Mouse (Mus musculus): Measurements from ENCODE around the gene Bcl7c.

- no peak for TF ChIP-seq POLR2AphosphoS2 (IDR thresholded peaks at IDR 0.05; ENCODE audit: insufficient read length, low read depth)
- no peak for TF ChIP-seq POLR2A (IDR thresholded peaks at IDR 0.05; ENCODE audit: insufficient read length, low read depth)
- no peak for TF ChIP-seq CEBPB (IDR thresholded peaks at IDR 0.05; ENCODE audit: insufficient read depth, poor library complexity, severe bottlenecking)
- no peak for TF ChIP-seq TCF12 (IDR thresholded peaks at IDR 0.05; ENCODE audit: insufficient read depth, poor library complexity, severe bottlenecking)
- no peak for TF ChIP-seq TCF3 (IDR thresholded peaks at IDR 0.05; ENCODE audit: insufficient read length, low read depth)
- TF ChIP-seq MYOD1 (IDR thresholded peaks at IDR 0.05; ENCODE audit: control insufficient read depth in 1 of 3, insufficient read length in 2 of 3, low read depth in 2 of 3), result no peak
- TF ChIP-seq USF1 (IDR thresholded peaks at IDR 0.05; ENCODE audit: low read depth), result no peak
- TF ChIP-seq E2F4 (IDR thresholded peaks at IDR 0.05; ENCODE audit: insufficient read depth), result no peak
- TF ChIP-seq SRF (IDR thresholded peaks at IDR 0.05; ENCODE audit: control insufficient read depth, insufficient read length, low read depth), result no peak
- no peak for TF ChIP-seq MAX (IDR thresholded peaks at IDR 0.05; ENCODE audit: low read depth)
These were observed 687 bp upstream of the Bcl7c start for GRCm38 (mm10) chr7:127709261-127709979.

All from myocyte (in vitro differentiated cells).